Mouse (Mus musculus): Measurements from ENCODE around the gene Acot4. TPM values are rescaled to one million over a fixed set of nuclear protein-coding genes. Genes with fewer than 3 reads are reported as not detected.
"Not testable (repeated sequence)": the region's sequence is repeated elsewhere in the genome, so short reads cannot be mapped to it uniquely, and the experiment has no call there.

The Acot4 gene
- polyA plus RNA-seq, 1 experiment: 0.66 TPM

GRCm38 (mm10) chr12:84013130-84013529 lies 25.0 kb upstream of the Acot4 start:
- Histone ChIP-seq H3K4me1 (replicated peaks; ENCODE audit: control insufficient read depth, insufficient read depth, low read length) (peaks cover 2% of the 10 kb centered on the region; the same call in 1 of the 2 replicates), H3K27ac (ENCODE audit: control insufficient read depth, insufficient read depth, low read length) (no peak overlapping the region), H3K36me3 (ENCODE audit: control insufficient read depth, insufficient read depth, low read length) (no peaks in the 10 kb centered on the region), H3K27me3 (ENCODE audit: control insufficient read depth, insufficient read depth, low read length) (no peaks in the 10 kb centered on the region), H3K4me3 (ENCODE audit: control insufficient read depth, insufficient read depth, low read length) (no peak overlapping the region)
- 93% methylated on average over 6 of the region's 6 CpGs for WGBS
- DNase-seq: no peak
- TF ChIP-seq CTCF (IDR thresholded peaks at IDR 0.05; ENCODE audit: borderline replicate concordance, control insufficient read depth, extremely low read depth, insufficient read depth, low read length, poor library complexity) (no peak), POLR2A (IDR thresholded peaks at IDR 0.05; ENCODE audit: control insufficient read depth, extremely low read depth, insufficient read depth, low read length, poor library complexity) (no peak)

- 96% methylated on average over 7 of the region's 7 CpGs for WGBS
- TF ChIP-seq POLR2A (IDR thresholded peaks at IDR 0.05; ENCODE audit: control insufficient read depth, extremely low read depth, insufficient read depth, low read length, poor library complexity) (no peak), CTCF (IDR thresholded peaks at IDR 0.05; ENCODE audit: borderline replicate concordance, control insufficient read depth, extremely low read depth, insufficient read depth, low read length, poor library complexity) (no peak)
Measured at GRCm38 (mm10) chr12:84013701-84014100, 24.5 kb upstream of the Acot4 start.

DNA sequence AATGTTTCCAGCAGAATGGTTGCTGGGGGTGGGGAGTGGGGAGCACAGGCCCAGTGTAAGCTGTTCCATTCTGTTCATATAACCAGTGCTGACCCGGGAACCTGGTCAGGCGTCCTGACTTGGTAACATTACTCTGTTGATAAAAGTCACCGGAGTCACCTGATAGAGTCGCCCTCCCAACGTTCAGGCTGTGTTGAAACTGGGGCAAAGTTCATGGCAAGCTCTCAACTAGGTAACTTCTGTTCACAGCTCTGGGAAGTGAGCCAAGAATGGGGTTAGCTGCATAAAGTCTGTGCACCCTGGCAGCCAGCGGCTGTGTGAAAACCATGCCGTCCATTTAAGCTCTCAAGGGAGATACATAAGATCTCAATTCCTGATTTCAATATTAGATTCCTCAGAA lies 17.7 kb upstream of the Acot4 start:
- not testable (repeated sequence) for DNase-seq; H3K4me1 ChIP-seq (replicated peaks; ENCODE audit: control insufficient read depth, insufficient read depth, low read length); H3K27ac ChIP-seq (ENCODE audit: control insufficient read depth, insufficient read depth, low read length); H3K27me3 ChIP-seq (ENCODE audit: control insufficient read depth, insufficient read depth, low read length); H3K4me3 ChIP-seq (ENCODE audit: control insufficient read depth, insufficient read depth, low read length); H3K36me3 ChIP-seq (ENCODE audit: control insufficient read depth, insufficient read depth, low read length)
- WGBS: 7% methylated on average over 7 of the region's 7 CpGs

More at GRCm38 (mm10) chr12:84013701-84014100, 24.5 kb upstream of the Acot4 start:
- Histone ChIP-seq H3K4me1 (replicated peaks; ENCODE audit: control insufficient read depth, insufficient read depth, low read length) (peaks cover 2% of the 10 kb centered on the region; the same call in 1 of the 2 replicates), H3K36me3 (ENCODE audit: control insufficient read depth, insufficient read depth, low read length) (no peaks in the 10 kb centered on the region), H3K27me3 (ENCODE audit: control insufficient read depth, insufficient read depth, low read length) (no peaks in the 10 kb centered on the region), H3K27ac (ENCODE audit: control insufficient read depth, insufficient read depth, low read length) (no peak overlapping the region), H3K4me3 (ENCODE audit: control insufficient read depth, insufficient read depth, low read length) (no peak overlapping the region)
- no peak for DNase-seq

- H3K27ac ChIP-seq (ENCODE audit: control insufficient read depth, insufficient read depth, low read length); H3K4me1 ChIP-seq (replicated peaks; ENCODE audit: control insufficient read depth, insufficient read depth, low read length); DNase-seq; H3K36me3 ChIP-seq (ENCODE audit: control insufficient read depth, insufficient read depth, low read length); H3K4me3 ChIP-seq (ENCODE audit: control insufficient read depth, insufficient read depth, low read length); H3K27me3 ChIP-seq (ENCODE audit: control insufficient read depth, insufficient read depth, low read length): not testable (repeated sequence)
- WGBS: 95% methylated on average over 4 of the region's 4 CpGs
Measured at GRCm38 (mm10) chr12:84022266-84022665, 15.9 kb upstream of the Acot4 start.

DNA sequence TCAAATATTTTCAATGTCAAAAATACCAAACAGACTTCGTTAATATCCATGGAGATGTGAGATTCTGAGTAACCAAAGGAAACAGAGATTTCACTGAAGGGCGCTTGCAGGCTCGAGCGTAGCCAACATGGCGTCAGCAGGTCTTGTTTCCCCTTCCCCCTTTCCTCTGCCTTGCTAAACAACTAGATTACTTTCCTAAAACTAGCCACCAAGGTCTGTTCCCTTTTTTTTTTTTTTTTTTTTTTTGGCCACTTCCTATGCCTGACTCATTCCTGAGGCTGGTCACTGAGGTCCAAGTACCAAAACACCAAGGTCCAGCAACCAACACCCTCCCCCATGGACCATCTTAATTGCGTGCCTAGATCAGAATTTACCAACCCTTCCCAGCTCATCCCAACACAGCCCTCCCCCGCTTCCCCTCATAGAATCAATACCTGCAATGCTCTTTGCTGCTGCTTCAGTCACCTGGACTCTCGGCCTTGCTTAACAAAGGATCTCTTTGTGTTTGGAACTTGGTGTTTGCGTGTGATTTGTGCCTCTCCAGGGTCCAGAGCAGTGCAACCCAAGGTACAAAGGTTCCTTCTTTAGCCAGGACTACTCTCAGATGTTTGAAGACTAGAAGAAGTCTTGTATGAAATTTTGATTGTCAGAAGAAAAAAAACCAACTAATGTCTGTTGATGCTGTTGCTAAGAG lies 15.0 kb upstream of the Acot4 start:
- Histone ChIP-seq H3K27ac (ENCODE audit: control insufficient read depth, insufficient read depth, low read length) (no peak overlapping the region), H3K36me3 (ENCODE audit: control insufficient read depth, insufficient read depth, low read length) (no peaks in the 10 kb centered on the region), H3K4me1 (replicated peaks; ENCODE audit: control insufficient read depth, insufficient read depth, low read length) (no peaks in the 10 kb centered on the region; the same call in 1 of the 2 replicates), H3K27me3 (ENCODE audit: control insufficient read depth, insufficient read depth, low read length) (no peaks in the 10 kb centered on the region), H3K4me3 (ENCODE audit: control insufficient read depth, insufficient read depth, low read length) (no peak overlapping the region)
- 96% methylated on average over 9 of the region's 9 CpGs for WGBS
- no peak for DNase-seq
- TF ChIP-seq POLR2A (IDR thresholded peaks at IDR 0.05; ENCODE audit: control insufficient read depth, extremely low read depth, insufficient read depth, low read length, poor library complexity) (no peak), CTCF (IDR thresholded peaks at IDR 0.05; ENCODE audit: borderline replicate concordance, control insufficient read depth, extremely low read depth, insufficient read depth, low read length, poor library complexity) (no peak)

GRCm38 (mm10) chr12:84025888-84026287 lies 12.3 kb upstream of the Acot4 start:
- H3K27me3 ChIP-seq (ENCODE audit: control insufficient read depth, insufficient read depth, low read length): no peaks in the 10 kb centered on the region
- TF ChIP-seq CTCF (IDR thresholded peaks at IDR 0.05; ENCODE audit: borderline replicate concordance, control insufficient read depth, extremely low read depth, insufficient read depth, low read length, poor library complexity) (no peak), POLR2A (IDR thresholded peaks at IDR 0.05; ENCODE audit: control insufficient read depth, extremely low read depth, insufficient read depth, low read length, poor library complexity) (no peak)
- no peaks in the 10 kb centered on the region for H3K4me1 ChIP-seq (replicated peaks; ENCODE audit: control insufficient read depth, insufficient read depth, low read length)
- WGBS: 87% methylated on average over 7 of the region's 7 CpGs
- no peaks in the 10 kb centered on the region for H3K36me3 ChIP-seq (ENCODE audit: control insufficient read depth, insufficient read depth, low read length)
- H3K27ac ChIP-seq (ENCODE audit: control insufficient read depth, insufficient read depth, low read length): no peak overlapping the region
- H3K4me3 ChIP-seq (ENCODE audit: control insufficient read depth, insufficient read depth, low read length): no peak overlapping the region
- no peak for DNase-seq

DNA sequence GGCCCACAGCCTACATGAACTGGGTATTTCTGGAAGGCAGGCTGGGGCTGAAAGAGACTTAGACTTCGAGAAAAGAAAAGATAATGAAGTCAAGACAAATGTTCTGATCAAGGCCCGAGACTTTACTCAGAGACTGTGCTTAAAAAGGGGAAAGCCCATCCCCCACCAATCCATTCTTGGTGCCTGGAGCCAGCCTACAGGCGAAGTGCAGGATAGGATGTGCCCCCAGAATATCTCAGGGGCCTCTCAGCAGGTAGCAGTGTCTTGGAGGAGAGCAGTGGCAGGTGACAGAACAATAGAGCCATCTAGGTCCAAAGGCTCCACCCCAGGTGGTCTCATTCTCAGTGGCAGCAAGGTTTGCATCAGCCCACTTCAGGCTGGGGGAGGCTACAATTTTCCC lies 9.9 kb upstream of the Acot4 start:
- not testable (repeated sequence) for H3K4me1 ChIP-seq (replicated peaks; ENCODE audit: control insufficient read depth, insufficient read depth, low read length); H3K4me3 ChIP-seq (ENCODE audit: control insufficient read depth, insufficient read depth, low read length); H3K36me3 ChIP-seq (ENCODE audit: control insufficient read depth, insufficient read depth, low read length); DNase-seq; H3K27ac ChIP-seq (ENCODE audit: control insufficient read depth, insufficient read depth, low read length); H3K27me3 ChIP-seq (ENCODE audit: control insufficient read depth, insufficient read depth, low read length)
- WGBS: 95% methylated on average over 3 of the region's 3 CpGs

DNA sequence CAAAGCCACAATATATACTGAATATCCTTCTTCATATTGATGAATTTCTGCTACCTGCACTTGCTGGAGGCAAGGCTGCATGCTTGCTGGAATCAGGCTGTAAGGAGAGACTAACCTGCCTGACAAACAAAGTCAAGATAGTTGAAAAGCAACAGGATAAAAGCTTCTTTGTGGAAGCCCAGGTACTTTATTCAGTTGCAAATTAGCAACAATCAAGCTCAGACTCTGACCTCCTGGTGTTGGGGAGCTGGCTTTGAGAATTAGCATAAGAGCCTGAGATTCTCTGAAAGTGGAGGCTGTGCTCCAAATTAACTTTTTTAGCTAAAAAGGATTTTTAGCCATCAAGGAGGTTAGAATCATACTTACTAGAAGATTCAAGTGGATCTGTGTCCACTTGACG lies 9.1 kb upstream of the Acot4 start:
- not testable (repeated sequence) for H3K4me3 ChIP-seq (ENCODE audit: control insufficient read depth, insufficient read depth, low read length); H3K27ac ChIP-seq (ENCODE audit: control insufficient read depth, insufficient read depth, low read length); H3K4me1 ChIP-seq (replicated peaks; ENCODE audit: control insufficient read depth, insufficient read depth, low read length); DNase-seq; H3K36me3 ChIP-seq (ENCODE audit: control insufficient read depth, insufficient read depth, low read length); H3K27me3 ChIP-seq (ENCODE audit: control insufficient read depth, insufficient read depth, low read length)
- WGBS: 98% methylated on average over 1 of the region's 1 CpGs
